Mouse (Mus musculus): ENCODE data around the gene Tenm2.

The Tenm2 gene

GRCm38 (mm10) chr11:36891106-36891505 is 344.7 kb downstream of the Tenm2 start:
- DNase-seq = no peak

GRCm38 (mm10) chr11:36887490-36887889 is 348.3 kb downstream of the Tenm2 start:
- DNase-seq = no peak

- no peak for DNase-seq
Measured at GRCm38 (mm10) chr11:36886147-36886546, 349.6 kb downstream of the Tenm2 start.

GRCm38 (mm10) chr11:36872961-36873360 is 362.8 kb downstream of the Tenm2 start:
- no peak for DNase-seq

GRCm38 (mm10) chr11:36870548-36870947 is 365.2 kb downstream of the Tenm2 start:
- no peak for DNase-seq

- no peak for DNase-seq
Measured at GRCm38 (mm10) chr11:36851690-36852089, 384.1 kb downstream of the Tenm2 start.

- DNase-seq = no peak
Measured at GRCm38 (mm10) chr11:36847451-36847850, 388.3 kb downstream of the Tenm2 start.

GRCm38 (mm10) chr11:36832855-36833254 is 402.9 kb downstream of the Tenm2 start:
- DNase-seq = no peak

GRCm38 (mm10) chr11:36831511-36831910 is 404.3 kb downstream of the Tenm2 start:
- DNase-seq = no peak

- no peak for DNase-seq
Measured at GRCm38 (mm10) chr11:36824666-36825065, 411.1 kb downstream of the Tenm2 start.

- no peak for DNase-seq
Measured at GRCm38 (mm10) chr11:36804615-36805014, 431.1 kb downstream of the Tenm2 start.

GRCm38 (mm10) chr11:36802208-36802631 is 433.5 kb downstream of the Tenm2 start:
- no peak for DNase-seq

GRCm38 (mm10) chr11:36801683-36802082 is 434.1 kb downstream of the Tenm2 start:
- DNase-seq = no peak

- DNase-seq = no peak
Measured at GRCm38 (mm10) chr11:36799409-36799808, 436.4 kb downstream of the Tenm2 start.

GRCm38 (mm10) chr11:36758009-36758408 is 477.8 kb downstream of the Tenm2 start:
- no peak for DNase-seq

- DNase-seq = no peak
Measured at GRCm38 (mm10) chr11:36746286-36746685, 489.5 kb downstream of the Tenm2 start.

GRCm38 (mm10) chr11:36727800-36728199 is 508.0 kb downstream of the Tenm2 start:
- no peak for DNase-seq

- DNase-seq = no peak
Measured at GRCm38 (mm10) chr11:36702881-36703280, 532.9 kb downstream of the Tenm2 start.

- DNase-seq = no peak
Measured at GRCm38 (mm10) chr11:36700951-36701350, 534.8 kb downstream of the Tenm2 start.

- no peak for DNase-seq
Measured at GRCm38 (mm10) chr11:36700131-36700530, 535.6 kb downstream of the Tenm2 start.

- no peak for DNase-seq
Measured at GRCm38 (mm10) chr11:36698268-36698667, 537.5 kb downstream of the Tenm2 start.

- DNase-seq = no peak
Measured at GRCm38 (mm10) chr11:36697816-36698215, 537.9 kb downstream of the Tenm2 start.

- DNase-seq = no peak
Measured at GRCm38 (mm10) chr11:36697021-36697639, 538.6 kb downstream of the Tenm2 start.

GRCm38 (mm10) chr11:36694810-36695209 is 541.0 kb downstream of the Tenm2 start:
- no peak for DNase-seq

- DNase-seq = no peak
Measured at GRCm38 (mm10) chr11:36692637-36693036, 543.1 kb downstream of the Tenm2 start.
